Mouse (Mus musculus): ENCODE results near the gene Gm13276. TPM values are rescaled to one million over a fixed set of nuclear protein-coding genes. Genes with fewer than 3 reads are reported as not detected.

Gene Gm13276
- polyA plus RNA-seq, 1 experiment from 2014 or later, result not detected

Other genes starting within 250 kb of the Gm13276 start
- not detected in 2 replicates for gene Ifna15, start 227.5 kb upstream of the Gm13276 start, polyA plus RNA-seq (2014; fragmentation: Nextera tagmentation; extraction: Ambion mirVana)
- gene Ifna14, start 213.9 kb upstream of the Gm13276 start, polyA plus RNA-seq (2014; fragmentation: Nextera tagmentation; extraction: Ambion mirVana), result not detected in 2 replicates
- gene Ifna9, start 193.3 kb upstream of the Gm13276 start, polyA plus RNA-seq (2014; fragmentation: Nextera tagmentation; extraction: Ambion mirVana), result not detected in 2 replicates
- not detected in 2 replicates for gene Ifna12, start 182.3 kb upstream of the Gm13276 start, polyA plus RNA-seq (2014; fragmentation: Nextera tagmentation; extraction: Ambion mirVana)
- gene C87499, start 151.3 kb upstream of the Gm13276 start, polyA plus RNA-seq (2014; fragmentation: Nextera tagmentation; extraction: Ambion mirVana), result not detected in 2 replicates
- not detected in 2 replicates for gene Ifna13, start 141.2 kb upstream of the Gm13276 start, polyA plus RNA-seq (2014; fragmentation: Nextera tagmentation; extraction: Ambion mirVana)
- not detected in 2 replicates for gene Ifna16, start 108.8 kb upstream of the Gm13276 start, polyA plus RNA-seq (2014; fragmentation: Nextera tagmentation; extraction: Ambion mirVana)
- not detected in 2 replicates for gene Ifna2, start 101.8 kb upstream of the Gm13276 start, polyA plus RNA-seq (2014; fragmentation: Nextera tagmentation; extraction: Ambion mirVana)
- gene Ifnab, start 94.3 kb upstream of the Gm13276 start, polyA plus RNA-seq (2014; fragmentation: Nextera tagmentation; extraction: Ambion mirVana), result not detected in 2 replicates
- 1.4 and 1.6 TPM in 2 replicates for gene Gm26566, start 63.9 kb upstream of the Gm13276 start, polyA plus RNA-seq (2014; fragmentation: Nextera tagmentation; extraction: Ambion mirVana)
- gene Klhl9, start 63.2 kb upstream of the Gm13276 start, polyA plus RNA-seq (2014; fragmentation: Nextera tagmentation; extraction: Ambion mirVana), result 153 and 169 TPM in 2 replicates
- not detected in 2 replicates for gene Gm13271, start 30.8 kb upstream of the Gm13276 start, polyA plus RNA-seq (2014; fragmentation: Nextera tagmentation; extraction: Ambion mirVana)
- 0.15 TPM in 1 of 2 replicates, not detected in the other for gene Gm13283, start 25.6 kb upstream of the Gm13276 start, polyA plus RNA-seq (2014; fragmentation: Nextera tagmentation; extraction: Ambion mirVana)
- gene Gm13290, start 11.9 kb upstream of the Gm13276 start, polyA plus RNA-seq (2014; fragmentation: Nextera tagmentation; extraction: Ambion mirVana), result not detected in 2 replicates
- gene Gm13289, start 8.8 kb upstream of the Gm13276 start, polyA plus RNA-seq (2014; fragmentation: Nextera tagmentation; extraction: Ambion mirVana), result not detected in 2 replicates
- gene Gm13272, start 5.9 kb upstream of the Gm13276 start, polyA plus RNA-seq (2014; fragmentation: Nextera tagmentation; extraction: Ambion mirVana), result not detected in 2 replicates
- gene Ifnz, start 3.6 kb upstream of the Gm13276 start, polyA plus RNA-seq (2014; fragmentation: Nextera tagmentation; extraction: Ambion mirVana), result not detected in 2 replicates
- gene Gm13277, start 2.9 kb downstream of the Gm13276 start, polyA plus RNA-seq (2014; fragmentation: Nextera tagmentation; extraction: Ambion mirVana), result not detected in 2 replicates
- gene Gm13278, start 5.8 kb downstream of the Gm13276 start, polyA plus RNA-seq (2014; fragmentation: Nextera tagmentation; extraction: Ambion mirVana), result not detected in 2 replicates
- not detected in 2 replicates for gene Gm13275, start 8.8 kb downstream of the Gm13276 start, polyA plus RNA-seq (2014; fragmentation: Nextera tagmentation; extraction: Ambion mirVana)
- gene Gm13279, start 11.7 kb downstream of the Gm13276 start, polyA plus RNA-seq (2014; fragmentation: Nextera tagmentation; extraction: Ambion mirVana), result not detected in 2 replicates
- gene Gm13285, start 14.0 kb downstream of the Gm13276 start, polyA plus RNA-seq (2014; fragmentation: Nextera tagmentation; extraction: Ambion mirVana), result 0.29 and 0.61 TPM in 2 replicates
- not detected in 2 replicates for gene Gm13287, start 17.5 kb downstream of the Gm13276 start, polyA plus RNA-seq (2014; fragmentation: Nextera tagmentation; extraction: Ambion mirVana)
- gene Gm13288, start 19.8 kb downstream of the Gm13276 start, polyA plus RNA-seq (2014; fragmentation: Nextera tagmentation; extraction: Ambion mirVana), result 0.12 TPM in 1 of 2 replicates, not detected in the other
- not detected in 2 replicates for gene Ifna7, start 30.5 kb downstream of the Gm13276 start, polyA plus RNA-seq (2014; fragmentation: Nextera tagmentation; extraction: Ambion mirVana)
- not detected in 2 replicates for gene Ifna11, start 34.2 kb downstream of the Gm13276 start, polyA plus RNA-seq (2014; fragmentation: Nextera tagmentation; extraction: Ambion mirVana)
- gene Ifna6, start 41.7 kb downstream of the Gm13276 start, polyA plus RNA-seq (2014; fragmentation: Nextera tagmentation; extraction: Ambion mirVana), result not detected in 2 replicates
- not detected in 2 replicates for gene Ifna5, start 49.8 kb downstream of the Gm13276 start, polyA plus RNA-seq (2014; fragmentation: Nextera tagmentation; extraction: Ambion mirVana)
- not detected in 2 replicates for gene Ifna4, start 56.2 kb downstream of the Gm13276 start, polyA plus RNA-seq (2014; fragmentation: Nextera tagmentation; extraction: Ambion mirVana)
- not detected in 2 replicates for gene Ifna1, start 64.4 kb downstream of the Gm13276 start, polyA plus RNA-seq (2014; fragmentation: Nextera tagmentation; extraction: Ambion mirVana)
- not detected in 2 replicates for gene Ifne, start 94.5 kb downstream of the Gm13276 start, polyA plus RNA-seq (2014; fragmentation: Nextera tagmentation; extraction: Ambion mirVana)